8 mouse cellular contexts compared by ENCODE assay signal in genomic region chr9:106478101-106478500, GRCm38 (mm10). TPM values are rescaled to one million over a fixed set of nuclear protein-coding genes. Genes with fewer than 3 reads are reported as not detected.
DNase-seq lines count a peak whose midpoint lies in the region; ATAC-seq and TF ChIP-seq lines count a peak whose summit lies in the region.

No protein-coding gene starts in this region.

- peaks cover 15% of the 10 kb centered on the region; the same call in 1 of the 2 replicates for H3K36me3 ChIP-seq in kidney, postnatal 0 days (ENCODE audit: insufficient read depth, low read length)
- peaks cover 0 to 3% of the 10 kb centered on the region in 2 experiments; a peak in 3 of 4 replicates for H3K36me3 ChIP-seq in MEL (ENCODE audit: control insufficient read depth in 1 of 2, insufficient read depth in 2 of 2, low read length in 2 of 2)
- peaks cover 30% of the 10 kb centered on the region for H3K36me3 ChIP-seq in forebrain, embryonic 12.5 days (replicated peaks)
- H3K36me3 ChIP-seq in limb, embryonic 13.5 days, result peaks cover 33% of the 10 kb centered on the region
- peaks cover 7% of the 10 kb centered on the region; the same call in 1 of the 2 replicates for H3K36me3 ChIP-seq in stomach, embryonic 16.5 days (ENCODE audit: control insufficient read depth, insufficient read depth, low read length)

- no peaks in the 10 kb centered on the region for H3K27me3 ChIP-seq in kidney, postnatal 0 days (ENCODE audit: insufficient read depth, low read length)
- H3K27me3 ChIP-seq in MEL (ENCODE audit: control insufficient read depth in 1 of 2, insufficient read depth in 2 of 2, low read length in 2 of 2), result no peaks in the 10 kb centered on the region
- H3K27me3 ChIP-seq in forebrain, embryonic 12.5 days, result peaks cover 9% of the 10 kb centered on the region; the same call in 1 of the 2 replicates
- no peaks in the 10 kb centered on the region for H3K27me3 ChIP-seq in limb, embryonic 13.5 days
- H3K27me3 ChIP-seq in stomach, embryonic 16.5 days (ENCODE audit: control insufficient read depth, insufficient read depth, low read length), result no peaks in the 10 kb centered on the region

- H3K4me2 ChIP-seq in kidney, postnatal 0 days (ENCODE audit: low read length), result peak overlapping the region; percentile 75
- peak overlapping the region; percentile 98 for H3K4me2 ChIP-seq in forebrain, embryonic 12.5 days
- H3K4me2 ChIP-seq in limb, embryonic 13.5 days (replicated peaks), result peak overlapping the region; percentile 97
- peak overlapping the region; percentile 97 for H3K4me2 ChIP-seq in stomach, embryonic 16.5 days (ENCODE audit: low read depth, low read length)

- no peak for TF ChIP-seq CTCF in kidney, postnatal 0 days (IDR thresholded peaks at IDR 0.05; ENCODE audit: low read depth)
- TF ChIP-seq CTCF in MEL (IDR thresholded peaks at IDR 0.05 in 2 of 3, conservative IDR thresholded peaks at IDR 0.05 in 1 of 3; ENCODE audit: control insufficient read depth in 1 of 3, insufficient read depth in 1 of 3, low read depth in 2 of 3, low read length in 3 of 3, poor library complexity in 1 of 3, severe bottlenecking in 1 of 3), result no peak

- no peak for ATAC-seq in kidney, postnatal 0 days (replicated peaks; ENCODE audit: low FRiP score, low read depth)
- ATAC-seq in forebrain, embryonic 12.5 days (ENCODE audit: low FRiP score), result no peak
- ATAC-seq in limb, embryonic 13.5 days (ENCODE audit: low FRiP score, low read depth), result no peak
- no peak for ATAC-seq in stomach, embryonic 16.5 days (ENCODE audit: insufficient read depth, low FRiP score)
- ATAC-seq in frontal cortex, adult (ENCODE audit: low TSS enrichment), result no peak

- peaks cover 27% of the 10 kb centered on the region for H3K79me2 ChIP-seq in MEL (ENCODE audit: control insufficient read depth, insufficient read depth, low read length, poor library complexity)

- no peak for TF ChIP-seq RAD21 in MEL (IDR thresholded peaks at IDR 0.05; ENCODE audit: low read depth, low read length)

- H3K4me1 ChIP-seq in kidney, postnatal 0 days (replicated peaks; ENCODE audit: insufficient read depth, low read length), result peaks cover 12% of the 10 kb centered on the region
- peaks cover 0 to 11% of the 10 kb centered on the region in 2 experiments; a peak in 3 of 4 replicates for H3K4me1 ChIP-seq in MEL (ENCODE audit: control insufficient read depth in 1 of 2, insufficient read depth in 2 of 2, low read length in 2 of 2)
- peaks cover 32% of the 10 kb centered on the region for H3K4me1 ChIP-seq in forebrain, embryonic 12.5 days
- peaks cover 34% of the 10 kb centered on the region for H3K4me1 ChIP-seq in limb, embryonic 13.5 days
- peaks cover 36% of the 10 kb centered on the region for H3K4me1 ChIP-seq in stomach, embryonic 16.5 days (ENCODE audit: control insufficient read depth, insufficient read depth, low read length)

- H3K4me3 ChIP-seq in kidney, postnatal 0 days (replicated peaks; ENCODE audit: low read depth, low read length), result peak overlapping the region; percentile 61
- peak overlapping the region; percentile 70 to 78 for H3K4me3 ChIP-seq in MEL (ENCODE audit: control insufficient read depth in 1 of 2, insufficient read depth in 1 of 2, low read depth in 2 of 2, low read length in 2 of 2)
- H3K4me3 ChIP-seq in forebrain, embryonic 12.5 days (replicated peaks), result peak overlapping the region; percentile 73
- peak overlapping the region; percentile 79 for H3K4me3 ChIP-seq in limb, embryonic 13.5 days
- H3K4me3 ChIP-seq in stomach, embryonic 16.5 days (replicated peaks; ENCODE audit: low read length), result peak overlapping the region; percentile 77

- H3K9ac ChIP-seq in kidney, postnatal 0 days (ENCODE audit: low read depth, low read length), result peak overlapping the region; percentile 67; the same call in 1 of the 2 replicates
- H3K9ac ChIP-seq in MEL (ENCODE audit: control insufficient read depth, low read depth, low read length, poor library complexity, severe bottlenecking), result peak overlapping the region; percentile 81
- peak overlapping the region; percentile 66 for H3K9ac ChIP-seq in forebrain, embryonic 12.5 days
- H3K9ac ChIP-seq in limb, embryonic 13.5 days, result peak overlapping the region; percentile 80
- H3K9ac ChIP-seq in stomach, embryonic 16.5 days (ENCODE audit: low read length), result peak overlapping the region; percentile 72

- no peak for TF ChIP-seq POLR2A in MEL (IDR thresholded peaks at IDR 0.05; ENCODE audit: control insufficient read depth in 1 of 2, insufficient read depth in 1 of 2, low read depth in 1 of 2, low read length in 2 of 2, poor library complexity in 1 of 2)

- no peaks in the 10 kb centered on the region for H3K9me3 ChIP-seq in kidney, postnatal 0 days (replicated peaks; ENCODE audit: low read length)
- H3K9me3 ChIP-seq in MEL (replicated peaks; ENCODE audit: insufficient read depth, low read length), result no peaks in the 10 kb centered on the region
- no peaks in the 10 kb centered on the region for H3K9me3 ChIP-seq in forebrain, embryonic 12.5 days
- no peaks in the 10 kb centered on the region for H3K9me3 ChIP-seq in limb, embryonic 13.5 days
- H3K9me3 ChIP-seq in stomach, embryonic 16.5 days (replicated peaks; ENCODE audit: control insufficient read depth, low read length), result no peaks in the 10 kb centered on the region

- TF ChIP-seq EP300 in MEL (IDR thresholded peaks at IDR 0.05; ENCODE audit: low read depth in 1 of 2, low read length in 2 of 2), result no peak

- H3K27ac ChIP-seq in kidney, postnatal 0 days, result no peak overlapping the region
- H3K27ac ChIP-seq in MEL (ENCODE audit: control insufficient read depth, low read depth, low read length), result peak overlapping the region; percentile 68; the same call in 1 of the 2 replicates
- no peak overlapping the region for H3K27ac ChIP-seq in forebrain, embryonic 12.5 days
- H3K27ac ChIP-seq in limb, embryonic 13.5 days, result no peak overlapping the region
- no peak overlapping the region for H3K27ac ChIP-seq in stomach, embryonic 16.5 days (ENCODE audit: low read length)

- 74% methylated on average over 9 of the region's 9 CpGs for WGBS in kidney, postnatal 0 days
- WGBS in forebrain, embryonic 12.5 days, result 84% methylated on average over 9 of the region's 9 CpGs
- 83% methylated on average over 9 of the region's 9 CpGs for WGBS in limb, embryonic 13.5 days
- WGBS in stomach, embryonic 16.5 days, result 75% methylated on average over 9 of the region's 9 CpGs

- no peak for DNase-seq in kidney, postnatal 0 days (ENCODE audit: low spot score)
- no peak for DNase-seq in kidney, postnatal 14 days
- DNase-seq in MEL (ENCODE audit: low read depth, low spot score), result no peak
- no peak for DNase-seq in frontal cortex, postnatal 36 days (ENCODE audit: low spot score in 2 of 2)

TF ChIP-seq in MEL, 35 proteins besides CTCF, POLR2A, EP300 and RAD21 (continues in another document):
- no peak for TF ChIP-seq ZNF384 (IDR thresholded peaks at IDR 0.05; ENCODE audit: low read depth, low read length)

RNA-seq across cellular contexts. Expression of gene Parp3, which starts 1.4 kb away (rescaled TPM):
- 5.8 and 6.4 TPM in 2 replicates for polyA plus RNA-seq in kidney, postnatal 0 days (2015; fragmentation: Nextera tagmentation; extraction: Ambion mirVana)
- 1.4 and 2.2 TPM in 2 replicates for total RNA-seq in MEL (2012; rRNA removed)
- polyA plus RNA-seq in MEL (2012; ENCODE audit: insufficient read depth in 1 of 2, insufficient read length in 2 of 2, low read depth in 1 of 2, low replicate concordance in 2 of 2, missing spikeins in 1 of 2), result 1 to 10 TPM in 1 of 2 experiments, not detected in 1; 5.0 TPM
- polyA plus RNA-seq in forebrain, embryonic 12.5 days (2016; fragmentation: Nextera tagmentation; extraction: Ambion mirVana), result 0.83 and 1.3 TPM in 2 replicates
- 2.9 and 3.7 TPM in 2 replicates for polyA plus RNA-seq in limb, embryonic 13.5 days (2015; fragmentation: Nextera tagmentation; extraction: Ambion mirVana)
- 6.2 and 6.7 TPM in 2 replicates for polyA plus RNA-seq in stomach, embryonic 16.5 days (2015; fragmentation: Nextera tagmentation; extraction: Ambion mirVana)

RNA-seq across cellular contexts. Expression of gene Rrp9, which starts 2.3 kb away (rescaled TPM):
- polyA plus RNA-seq in kidney, postnatal 0 days (2015; fragmentation: Nextera tagmentation; extraction: Ambion mirVana), result 35.6 and 40.0 TPM in 2 replicates
- 226 and 315 TPM in 2 replicates for total RNA-seq in MEL (2012; rRNA removed)
- 100 to 1,000 TPM in 1 of 2 experiments, not detected in 1; 395 TPM for polyA plus RNA-seq in MEL (2012; ENCODE audit: insufficient read depth in 1 of 2, insufficient read length in 2 of 2, low read depth in 1 of 2, low replicate concordance in 2 of 2, missing spikeins in 1 of 2)
- 52.3 and 56.0 TPM in 2 replicates for polyA plus RNA-seq in forebrain, embryonic 12.5 days (2016; fragmentation: Nextera tagmentation; extraction: Ambion mirVana)
- polyA plus RNA-seq in limb, embryonic 13.5 days (2015; fragmentation: Nextera tagmentation; extraction: Ambion mirVana), result 49.0 and 50.2 TPM in 2 replicates
- polyA plus RNA-seq in stomach, embryonic 16.5 days (2015; fragmentation: Nextera tagmentation; extraction: Ambion mirVana), result 40.8 and 42.6 TPM in 2 replicates

RNA-seq across cellular contexts. Expression of gene Gpr62, which starts 12.4 kb away (rescaled TPM):
- 0.52 and 0.91 TPM in 2 replicates for polyA plus RNA-seq in kidney, postnatal 0 days (2015; fragmentation: Nextera tagmentation; extraction: Ambion mirVana)
- total RNA-seq in MEL (2012; rRNA removed), result not detected in 2 replicates
- polyA plus RNA-seq in MEL (2012; ENCODE audit: insufficient read depth in 1 of 2, insufficient read length in 2 of 2, low read depth in 1 of 2, low replicate concordance in 2 of 2, missing spikeins in 1 of 2), result under 1 TPM in 1 of 2 experiments, not detected in 1; 0.10 TPM
- polyA plus RNA-seq in forebrain, embryonic 12.5 days (2016; fragmentation: Nextera tagmentation; extraction: Ambion mirVana), result 0.26 and 0.55 TPM in 2 replicates
- 0.57 and 1.0 TPM in 2 replicates for polyA plus RNA-seq in limb, embryonic 13.5 days (2015; fragmentation: Nextera tagmentation; extraction: Ambion mirVana)
- 0.19 and 0.26 TPM in 2 replicates for polyA plus RNA-seq in stomach, embryonic 16.5 days (2015; fragmentation: Nextera tagmentation; extraction: Ambion mirVana)

RNA-seq across cellular contexts. Expression of gene Iqcf1, which starts 21.7 kb away (rescaled TPM):
- not detected in 2 replicates for polyA plus RNA-seq in kidney, postnatal 0 days (2015; fragmentation: Nextera tagmentation; extraction: Ambion mirVana)
- total RNA-seq in MEL (2012; rRNA removed), result 0.39 TPM in 1 of 2 replicates, not detected in the other
- under 1 TPM in 1 of 2 experiments, not detected in 1; 0.52 TPM for polyA plus RNA-seq in MEL (2012; ENCODE audit: insufficient read depth in 1 of 2, insufficient read length in 2 of 2, low read depth in 1 of 2, low replicate concordance in 2 of 2, missing spikeins in 1 of 2)
- polyA plus RNA-seq in forebrain, embryonic 12.5 days (2016; fragmentation: Nextera tagmentation; extraction: Ambion mirVana), result not detected in 2 replicates
- not detected in 2 replicates for polyA plus RNA-seq in limb, embryonic 13.5 days (2015; fragmentation: Nextera tagmentation; extraction: Ambion mirVana)
- polyA plus RNA-seq in stomach, embryonic 16.5 days (2015; fragmentation: Nextera tagmentation; extraction: Ambion mirVana), result not detected in 2 replicates

RNA-seq across cellular contexts. Expression of gene Pcbp4, which starts 25.0 kb away (rescaled TPM):
- polyA plus RNA-seq in kidney, postnatal 0 days (2015; fragmentation: Nextera tagmentation; extraction: Ambion mirVana), result 78.6 and 79.7 TPM in 2 replicates
- total RNA-seq in MEL (2012; rRNA removed), result 7.7 and 9.2 TPM in 2 replicates
- polyA plus RNA-seq in MEL (2012; ENCODE audit: insufficient read depth in 1 of 2, insufficient read length in 2 of 2, low read depth in 1 of 2, low replicate concordance in 2 of 2, missing spikeins in 1 of 2), result 10 to 100 TPM in 1 of 2 experiments, not detected in 1; 36.6 TPM
- 299 and 311 TPM in 2 replicates for polyA plus RNA-seq in forebrain, embryonic 12.5 days (2016; fragmentation: Nextera tagmentation; extraction: Ambion mirVana)
- polyA plus RNA-seq in limb, embryonic 13.5 days (2015; fragmentation: Nextera tagmentation; extraction: Ambion mirVana), result 129 and 137 TPM in 2 replicates
- polyA plus RNA-seq in stomach, embryonic 16.5 days (2015; fragmentation: Nextera tagmentation; extraction: Ambion mirVana), result 39.4 and 42.5 TPM in 2 replicates
